Mouse (Mus musculus) CH12.LX (cell line): Measurements from ENCODE around the gene Pip5k1c.

Experiments
- CTCF ChIP-seq, 2 experiments: IDR thresholded peaks in 1 of 2; conservative IDR thresholded peaks in 1 of 2; 2 replicates each; pipeline ENCODE4 v1.5.1; 2011 to 2012; ENCODE audit warnings: low read depth in 2 of 2, low read length in 2 of 2, improper control_type of control experiment in 1 of 2, inconsistent platforms in 1 of 2, mild to moderate bottlenecking in 1 of 2, moderate library complexity in 1 of 2
- GABPA ChIP-seq: IDR thresholded peaks from 2 replicates; pipeline ENCODE4 v1.6.1; 2012; ENCODE audit warnings: low read depth, low read length, improper control_type of control experiment, inconsistent platforms; ENCODE audit not compliant: insufficient replicate concordance
- JUND ChIP-seq: conservative IDR thresholded peaks from 2 replicates; pipeline ENCODE4 v1.6.1; 2011; ENCODE audit warnings: low read depth, low read length, improper control_type of control experiment
- MAFK ChIP-seq: IDR thresholded peaks from 2 replicates; pipeline ENCODE4 v1.6.1; 2011; ENCODE audit warnings: low read length, improper control_type of control experiment; ENCODE audit not compliant: insufficient replicate concordance
- NELFE ChIP-seq: IDR thresholded peaks from 2 replicates; pipeline ENCODE4 v1.6.1; 2011; ENCODE audit warnings: low read depth, low read length, improper control_type of control experiment
- POLR2A ChIP-seq: IDR thresholded peaks from 2 replicates; pipeline ENCODE4 v1.6.1; 2011; ENCODE audit warnings: low read depth, mild to moderate bottlenecking, improper control_type of control experiment, low read length
- RCOR1 ChIP-seq: conservative IDR thresholded peaks from 2 replicates; pipeline ENCODE4 v1.6.1; 2012; ENCODE audit warnings: low read depth, mild to moderate bottlenecking, inconsistent platforms, low read length, improper control_type of control experiment

- TF ChIP-seq POLR2A (no peak), CTCF (conservative IDR thresholded peaks at IDR 0.05 in 1 of 2, IDR thresholded peaks at IDR 0.05 in 1 of 2; ENCODE audit: low read depth in 2 of 2, low read length in 2 of 2) (no peak), MAFK (no peak), RCOR1 (no peak), NELFE (no peak), GABPA (no peak), JUND (no peak)
These were observed 3.0 kb upstream of the Pip5k1c start for GRCm38 (mm10) chr10:81289811-81290210.
